Comparison of ENCODE assay signal across 16 mouse cellular contexts in genomic region chr2:172770061-172770460, GRCm38 (mm10).
"Had no signal": no experiment of that assay in that cellular context is flagged by ENCODE, and none has a peak within 500 bp of the region (broad histone marks: within the 10 kb centered on the region; RNA-seq: fewer than 3 reads in every experiment).

No protein-coding gene starts in this region.

- H3K27me3 ChIP-seq: stomach, embryonic 15.5 days had no signal

- H3K27ac ChIP-seq: neural tube, embryonic 12.5 days; neural tube, embryonic 13.5 days; neural tube, embryonic 15.5 days; stomach, embryonic 15.5 days; stomach, postnatal 0 days had no signal

- H3K4me3 ChIP-seq: neural tube, embryonic 12.5 days; neural tube, embryonic 13.5 days; neural tube, embryonic 15.5 days; stomach, embryonic 15.5 days had no signal

- DNase-seq: retina, postnatal 1 day; right cerebral cortex, postnatal 14 days; right cerebral cortex, postnatal 25 days; right cerebral cortex, postnatal 4 days; spleen, adult 18-20 months; thymus, adult 18-20 months; thymus, adult 2 months; thymus, postnatal 14 days; thymus, postnatal 25 days; thymus, postnatal 36 days; thymus, postnatal 4 days had no signal

- H3K4me1 ChIP-seq: neural tube, embryonic 15.5 days; stomach, embryonic 15.5 days had no signal

- H3K36me3 ChIP-seq: neural tube, embryonic 12.5 days; neural tube, embryonic 13.5 days; neural tube, embryonic 15.5 days; stomach, embryonic 15.5 days had no signal
